Mouse (Mus musculus): ENCODE data around the gene Rhpn2.

Rhpn2 gene

GRCm38 (mm10) chr7:35347918-35348700 is 14.1 kb downstream of the Rhpn2 start:
- no peak for DNase-seq (ENCODE audit: low spot score)

GRCm38 (mm10) chr7:35349022-35349421 is 15.1 kb downstream of the Rhpn2 start:
- DNase-seq (ENCODE audit: low spot score): no peak

- no peak for DNase-seq (ENCODE audit: low spot score)
Measured at GRCm38 (mm10) chr7:35349886-35350684, 16.1 kb downstream of the Rhpn2 start.

GRCm38 (mm10) chr7:35351155-35351554 is 17.2 kb downstream of the Rhpn2 start:
- DNase-seq (ENCODE audit: low spot score): no peak

GRCm38 (mm10) chr7:35353306-35353705 is 19.3 kb downstream of the Rhpn2 start:
- DNase-seq (ENCODE audit: low spot score): no peak

- DNase-seq (ENCODE audit: low spot score): no peak
Measured at GRCm38 (mm10) chr7:35355303-35355872, 21.4 kb downstream of the Rhpn2 start.

GRCm38 (mm10) chr7:35357621-35358020 is 23.7 kb downstream of the Rhpn2 start:
- no peak for DNase-seq (ENCODE audit: low spot score)

- DNase-seq (ENCODE audit: low spot score): no peak
Measured at GRCm38 (mm10) chr7:35362253-35362652, 28.3 kb downstream of the Rhpn2 start.

- peak; percentile 17 for DNase-seq (ENCODE audit: low spot score)
Measured at GRCm38 (mm10) chr7:35362868-35363267, 28.9 kb downstream of the Rhpn2 start.

GRCm38 (mm10) chr7:35365161-35365910 is 31.4 kb downstream of the Rhpn2 start:
- peak; percentile 40 for DNase-seq (ENCODE audit: low spot score)

GRCm38 (mm10) chr7:35371096-35371495 is 37.1 kb downstream of the Rhpn2 start:
- peak; percentile 51 for DNase-seq (ENCODE audit: low spot score)

GRCm38 (mm10) chr7:35372483-35373017 is 38.6 kb downstream of the Rhpn2 start:
- no peak for DNase-seq (ENCODE audit: low spot score)

- no peak for DNase-seq (ENCODE audit: low spot score)
Measured at GRCm38 (mm10) chr7:35373146-35373989, 39.4 kb downstream of the Rhpn2 start.

GRCm38 (mm10) chr7:35374265-35374664 is 40.3 kb downstream of the Rhpn2 start:
- DNase-seq (ENCODE audit: low spot score): no peak

- DNase-seq (ENCODE audit: low spot score): no peak
Measured at GRCm38 (mm10) chr7:35376623-35377022, 42.7 kb downstream of the Rhpn2 start.

- no peak for DNase-seq (ENCODE audit: low spot score)
Measured at GRCm38 (mm10) chr7:35379492-35380119, 45.6 kb downstream of the Rhpn2 start.

GRCm38 (mm10) chr7:35380351-35380750 is 46.4 kb downstream of the Rhpn2 start:
- no peak for DNase-seq (ENCODE audit: low spot score)

- DNase-seq (ENCODE audit: low spot score): no peak
Measured at GRCm38 (mm10) chr7:35381861-35382260, 47.9 kb downstream of the Rhpn2 start.

GRCm38 (mm10) chr7:35382706-35383353 is 48.9 kb downstream of the Rhpn2 start:
- DNase-seq (ENCODE audit: low spot score): no peak

GRCm38 (mm10) chr7:35386525-35386952 is 52.6 kb downstream of the Rhpn2 start:
- no peak for DNase-seq (ENCODE audit: low spot score)

Data from embryo, embryonic 10.5 days (tissue).